Mouse (Mus musculus) hindbrain, embryonic 13.5 days (tissue): ENCODE results near the gene Eppin. TPM values are rescaled to one million over a fixed set of nuclear protein-coding genes. Genes with fewer than 3 reads are reported as not detected.
A peak's percentile ranks its signal among the peaks of the same experiment; 100 is the strongest.

Experiments
- ATAC-seq: fragments of 200-750 bp; cut with Nextera tagmentation; 2 replicates; pipeline ENCODE4 v1.8.0; 2017; ENCODE audit warnings: moderate TSS enrichment; ENCODE audit not compliant: low FRiP score
- H3K27ac ChIP-seq: fragments of 300-500 bp; sonication (generic); 2 replicates; pipeline ENCODE4 v1.5.1; 2015; ENCODE audit warnings: inconsistent platforms, mild to moderate bottlenecking, moderate library complexity
- H3K27me3 ChIP-seq: fragments of 300-500 bp; sonication (generic); 2 replicates; pipeline ENCODE4 v1.6.1; 2015; ENCODE audit warnings: mild to moderate bottlenecking, inconsistent platforms
- H3K36me3 ChIP-seq: fragments of 300-500 bp; sonication (generic); 2 replicates; pipeline ENCODE4 v1.6.1; 2015; ENCODE audit warnings: mild to moderate bottlenecking, inconsistent platforms
- H3K4me1 ChIP-seq: fragments of 300-500 bp; sonication (generic); replicated peaks from 2 replicates; pipeline ENCODE4 v1.6.1; 2015; ENCODE audit warnings: inconsistent platforms
- H3K4me2 ChIP-seq: fragments of 300-500 bp; sonication (generic); 2 replicates; pipeline ENCODE4 v1.6.1; 2015; ENCODE audit warnings: inconsistent platforms, mild to moderate bottlenecking, moderate library complexity
- H3K4me3 ChIP-seq: fragments of 300-500 bp; sonication (generic); 2 replicates; pipeline ENCODE4 v1.5.1; 2015; ENCODE audit warnings: mild to moderate bottlenecking, inconsistent platforms
- H3K9ac ChIP-seq: fragments of 300-500 bp; sonication (generic); 2 replicates; pipeline ENCODE4 v1.6.1; 2015; ENCODE audit warnings: mild to moderate bottlenecking, inconsistent platforms
- H3K9me3 ChIP-seq: fragments of 300-500 bp; sonication (generic); 2 replicates; pipeline ENCODE4 v1.6.1; 2016; ENCODE audit warnings: inconsistent platforms
- WGBS: fragments of 180-500 bp; shearing (Covaris S2); methylation state at CpG from one replicate; pipeline ENCODE4 v1.1.7; 2015; 5-methylcytosine and 5-hydroxymethylcytosine counted together
- polyA plus RNA-seq: library from polyadenylated mRNA; unstranded; fragments of >200 nt; fragmentation: Nextera tagmentation; extraction: Ambion mirVana; gene quantifications from 2 replicates; pipeline ENCODE4 v1.2.1, GENCODE M21; 2015

Eppin gene
- polyA plus RNA-seq, 1 experiment from 2014 or later = not detected

DNA sequence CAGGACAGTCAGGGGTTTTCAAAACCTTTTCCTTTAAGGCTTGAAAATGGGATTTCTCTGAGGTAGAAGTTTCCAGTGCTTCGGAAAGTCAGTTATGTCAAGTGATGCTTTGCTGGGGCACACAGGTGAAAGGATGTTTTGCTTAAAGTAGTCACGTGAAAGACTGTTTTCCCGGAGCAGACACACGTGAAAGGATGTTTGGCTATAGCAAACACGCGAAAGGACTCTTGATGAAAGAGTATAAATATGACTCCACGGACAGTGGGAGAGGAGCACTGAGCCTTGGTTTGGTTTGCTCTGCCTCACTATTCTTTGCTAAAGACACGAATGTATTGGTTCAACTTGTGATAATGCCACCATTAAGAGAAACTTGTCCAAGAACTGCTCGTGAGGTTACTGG lies 41.9 kb downstream of the Eppin start:
- Histone ChIP-seq H3K9me3 (no peaks in the 10 kb centered on the region), H3K27ac (no peak overlapping the region), H3K27me3 (0 out of 2 replicates have a peak, but pooled peaks cover 13% of the 10 kb centered on the region), H3K9ac (no peak overlapping the region), H3K4me2 (no peak overlapping the region), H3K36me3 (no peaks in the 10 kb centered on the region), H3K4me1 (peaks cover 4% of the 10 kb centered on the region; the same call in 1 of the 2 replicates), H3K4me3 (no peak overlapping the region)
- ATAC-seq = no peak
- WGBS = 90% methylated on average over 9 of the region's 9 CpGs

DNA sequence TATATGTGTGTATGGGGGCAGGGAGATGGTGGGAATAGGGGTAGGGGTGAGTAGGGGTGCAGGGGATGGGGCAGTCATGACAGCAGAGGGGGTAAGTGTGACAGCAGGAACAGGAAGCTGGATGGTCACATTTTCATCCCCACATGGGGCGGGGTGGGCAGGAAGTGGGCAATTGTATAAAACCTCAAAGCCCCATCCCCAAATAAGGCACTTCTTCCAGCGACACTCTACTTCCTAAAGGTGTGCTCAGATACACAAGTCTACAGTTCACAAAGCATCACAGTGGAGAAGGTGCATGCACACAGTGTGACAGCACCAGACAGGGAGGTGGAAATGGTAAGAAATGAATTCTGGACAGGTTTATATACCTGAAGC lies 42.5 kb downstream of the Eppin start:
- no peak overlapping the region for H3K27ac ChIP-seq
- WGBS = 83% methylated on average over 2 of the region's 2 CpGs
- H3K9ac ChIP-seq = no peak overlapping the region
- H3K27me3 ChIP-seq = 0 out of 2 replicates have a peak, but pooled peaks cover 13% of the 10 kb centered on the region
- no peak overlapping the region for H3K4me2 ChIP-seq
- H3K4me3 ChIP-seq = no peak overlapping the region
- H3K36me3 ChIP-seq = no peaks in the 10 kb centered on the region
- H3K4me1 ChIP-seq = peaks cover 4% of the 10 kb centered on the region; the same call in 1 of the 2 replicates
- ATAC-seq = no peak
- no peaks in the 10 kb centered on the region for H3K9me3 ChIP-seq

DNA sequence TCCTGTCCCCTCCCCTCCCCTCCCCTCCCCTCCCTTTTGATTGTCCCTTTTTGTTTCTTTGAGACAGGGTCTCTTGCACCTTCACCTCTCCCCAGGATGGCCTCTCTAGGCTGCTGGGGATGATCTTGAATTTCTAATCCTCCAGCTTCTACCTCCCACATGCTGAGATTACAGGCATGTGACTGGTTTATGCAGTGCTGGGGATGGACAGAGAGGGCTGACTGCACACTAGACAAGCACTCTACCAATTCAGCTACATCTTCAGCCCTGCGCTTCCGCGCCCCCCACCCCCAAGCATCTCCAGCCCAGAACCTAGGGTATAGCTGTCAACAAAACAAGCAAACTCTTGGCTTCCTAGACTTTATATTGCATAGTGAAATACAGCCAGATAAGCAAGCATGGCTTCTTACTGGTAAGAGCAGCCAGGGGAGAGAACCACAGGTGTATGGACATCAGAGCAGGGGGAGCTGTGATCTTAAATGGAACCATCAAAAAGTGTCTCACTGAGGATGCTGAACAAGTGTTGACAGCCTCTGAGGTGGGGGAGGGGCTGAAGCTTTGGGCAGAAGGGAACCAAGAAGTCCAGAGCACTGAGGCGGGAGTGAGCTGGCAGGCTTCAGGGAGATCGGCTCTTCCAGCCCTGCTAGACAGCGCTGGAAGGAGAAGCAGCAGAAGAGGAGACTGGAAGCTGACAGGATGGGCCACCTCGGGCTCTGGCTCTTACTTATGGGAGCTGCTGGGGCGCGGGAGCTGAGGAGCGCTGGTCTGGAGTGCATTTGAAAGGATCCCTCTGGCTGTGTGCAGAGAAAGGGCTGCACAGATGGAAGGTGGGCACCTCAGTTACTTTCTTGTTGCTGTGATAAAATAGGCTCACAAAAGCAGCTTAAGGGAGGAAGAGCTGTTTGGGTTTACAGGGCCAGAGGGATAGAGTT lies 43.2 kb downstream of the Eppin start:
- Histone ChIP-seq H3K4me3 (no peak overlapping the region), H3K4me1 (peaks cover 4% of the 10 kb centered on the region; the same call in 1 of the 2 replicates), H3K9ac (0 out of 2 replicates have a peak overlapping the region, but pooled peaks have one; percentile 46), H3K9me3 (no peaks in the 10 kb centered on the region), H3K27ac (no peak overlapping the region), H3K36me3 (no peaks in the 10 kb centered on the region), H3K27me3 (0 out of 2 replicates have a peak, but pooled peaks cover 13% of the 10 kb centered on the region), H3K4me2 (peak overlapping the region; percentile 20)
- ATAC-seq = no peak
- WGBS = 22% methylated on average over 10 of the region's 10 CpGs

DNA sequence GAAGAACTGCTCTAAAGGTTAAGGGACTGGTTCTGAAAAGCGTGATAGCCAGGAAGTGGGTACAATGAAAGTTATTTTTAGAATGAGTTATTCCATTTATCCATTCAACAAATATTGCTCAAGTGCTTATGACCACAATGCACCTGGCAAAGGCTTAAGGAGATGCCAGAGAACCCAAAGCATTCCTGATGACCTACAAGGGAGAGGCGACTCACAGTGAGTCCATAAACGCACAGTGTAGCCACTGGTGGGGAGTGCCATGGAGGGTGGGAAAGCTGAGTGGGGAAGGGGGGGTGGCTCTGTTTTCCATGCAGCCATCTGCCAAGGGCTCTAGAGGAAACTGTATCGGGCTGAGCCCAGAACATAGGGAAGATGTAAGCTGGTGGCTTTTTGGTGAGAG lies 44.1 kb downstream of the Eppin start:
- Histone ChIP-seq H3K4me3 (no peak overlapping the region), H3K36me3 (no peaks in the 10 kb centered on the region), H3K27ac (no peak overlapping the region), H3K4me1 (peaks cover 4% of the 10 kb centered on the region; the same call in 1 of the 2 replicates), H3K9ac (no peak overlapping the region), H3K27me3 (0 out of 2 replicates have a peak, but pooled peaks cover 16% of the 10 kb centered on the region), H3K9me3 (no peaks in the 10 kb centered on the region), H3K4me2 (no peak overlapping the region)
- WGBS = 58% methylated on average over 4 of the region's 4 CpGs
- no peak for ATAC-seq

DNA sequence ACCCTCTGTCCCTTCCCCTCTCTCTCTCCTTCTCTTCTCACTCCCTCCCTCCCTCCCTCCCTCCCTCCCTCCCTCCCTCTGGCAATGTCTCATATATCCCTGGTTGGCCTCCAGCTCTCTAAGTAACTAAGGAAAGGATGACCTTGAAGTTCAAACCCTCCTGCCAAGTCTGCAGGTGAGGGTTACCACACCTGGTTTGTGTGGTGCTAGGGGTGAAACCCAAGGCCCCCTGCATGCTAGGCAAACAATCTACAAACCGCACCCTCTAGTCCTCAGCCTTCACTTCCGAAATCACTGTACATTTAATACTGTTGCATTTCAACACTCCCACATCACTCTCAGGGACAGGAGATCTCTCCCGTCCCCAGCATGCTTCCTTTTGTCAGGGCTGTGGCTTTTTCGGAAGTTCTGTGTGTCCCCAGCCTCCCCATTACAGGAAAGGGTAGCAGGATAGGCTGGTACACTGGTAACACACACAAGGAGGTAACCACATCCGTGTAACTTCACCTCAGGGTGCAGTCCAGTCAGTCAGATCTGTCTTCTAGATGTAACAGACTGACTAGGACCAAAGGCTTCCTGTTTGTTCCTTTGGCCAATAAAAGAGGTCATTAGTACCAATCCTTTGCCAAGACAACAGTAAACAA lies 48.8 kb downstream of the Eppin start:
- no peak overlapping the region for H3K9ac ChIP-seq
- WGBS = 49% methylated on average over 5 of the region's 5 CpGs
- H3K4me2 ChIP-seq = no peak overlapping the region
- no peaks in the 10 kb centered on the region for H3K9me3 ChIP-seq
- H3K36me3 ChIP-seq = no peaks in the 10 kb centered on the region
- H3K27me3 ChIP-seq = 0 out of 2 replicates have a peak, but pooled peaks cover 6% of the 10 kb centered on the region
- ATAC-seq = no peak
- no peaks in the 10 kb centered on the region for H3K4me1 ChIP-seq
- no peak overlapping the region for H3K27ac ChIP-seq
- no peak overlapping the region for H3K4me3 ChIP-seq

DNA sequence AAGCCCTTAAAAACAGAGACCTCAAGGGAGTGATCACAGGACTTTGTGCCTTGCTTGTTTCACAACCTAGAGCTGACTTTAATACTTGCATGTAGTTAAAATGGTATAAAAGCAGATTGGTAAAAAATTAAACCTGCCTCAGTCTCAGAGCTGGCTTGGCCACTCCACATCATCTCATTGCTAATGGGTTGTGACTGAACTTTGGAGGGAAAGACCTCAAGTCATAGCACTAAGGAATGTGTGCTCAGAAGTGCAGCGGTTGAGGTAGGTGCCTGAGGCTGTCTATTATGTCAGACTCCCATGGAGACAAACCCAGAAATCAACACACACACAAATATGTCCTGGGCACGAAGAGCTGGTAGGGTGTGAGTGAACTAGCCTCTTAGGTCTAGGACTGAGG lies 49.6 kb downstream of the Eppin start:
- WGBS = 77% methylated on average over 2 of the region's 2 CpGs
- Histone ChIP-seq H3K4me1 (no peaks in the 10 kb centered on the region), H3K4me2 (no peak overlapping the region), H3K9ac (no peak overlapping the region), H3K27me3 (0 out of 2 replicates have a peak, but pooled peaks cover 3% of the 10 kb centered on the region), H3K4me3 (no peak overlapping the region), H3K9me3 (no peaks in the 10 kb centered on the region), H3K36me3 (no peaks in the 10 kb centered on the region), H3K27ac (no peak overlapping the region)
- ATAC-seq = no peak

DNA sequence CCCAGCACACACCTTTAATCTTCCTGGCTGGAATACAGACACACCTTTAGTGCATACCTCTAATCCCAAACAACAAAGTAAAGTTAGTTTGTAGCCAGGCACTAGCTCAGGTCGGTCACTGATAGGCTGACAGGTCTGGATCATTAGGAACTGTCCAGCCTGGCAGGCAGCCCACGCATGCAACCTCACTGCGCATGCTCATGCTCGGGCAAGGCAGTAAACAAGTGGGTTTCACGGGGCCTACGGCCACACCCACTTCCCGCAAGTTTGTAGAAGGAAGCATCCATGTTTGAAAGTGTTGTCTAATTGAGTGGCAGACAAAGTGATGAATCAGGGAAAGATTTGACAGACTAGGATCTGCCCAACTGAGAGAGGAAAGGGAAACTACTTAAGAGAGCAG lies 50.8 kb downstream of the Eppin start:
- H3K27ac ChIP-seq = no peak overlapping the region
- no peak overlapping the region for H3K9ac ChIP-seq
- no peak overlapping the region for H3K4me3 ChIP-seq
- 0 out of 2 replicates have a peak, but pooled peaks cover 3% of the 10 kb centered on the region for H3K27me3 ChIP-seq
- no peaks in the 10 kb centered on the region for H3K9me3 ChIP-seq
- H3K4me1 ChIP-seq = no peaks in the 10 kb centered on the region
- WGBS = 88% methylated on average over 7 of the region's 7 CpGs
- ATAC-seq = no peak
- no peaks in the 10 kb centered on the region for H3K36me3 ChIP-seq
- no peak overlapping the region for H3K4me2 ChIP-seq

DNA sequence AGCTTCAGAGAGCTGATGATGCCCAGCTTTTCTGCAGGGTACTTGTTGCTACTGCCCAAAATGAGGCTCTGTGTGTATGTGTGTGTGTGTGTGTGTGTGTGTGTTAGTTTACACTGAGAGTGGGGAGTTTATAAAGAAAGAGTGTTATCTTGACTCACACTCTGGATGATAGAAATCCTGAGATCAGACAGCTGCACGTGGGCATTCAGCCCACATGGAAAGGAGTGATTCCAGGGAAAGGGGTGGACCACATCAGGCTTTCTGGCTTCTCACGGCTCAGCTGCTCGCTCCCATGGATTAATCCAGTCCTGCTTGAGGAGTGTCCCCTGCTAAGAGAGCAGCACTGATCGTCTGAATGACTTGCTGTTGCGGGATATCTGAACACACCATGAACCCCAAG lies 51.3 kb downstream of the Eppin start:
- WGBS = 84% methylated on average over 5 of the region's 5 CpGs
- ATAC-seq = no peak
- no peak overlapping the region for H3K4me3 ChIP-seq

DNA sequence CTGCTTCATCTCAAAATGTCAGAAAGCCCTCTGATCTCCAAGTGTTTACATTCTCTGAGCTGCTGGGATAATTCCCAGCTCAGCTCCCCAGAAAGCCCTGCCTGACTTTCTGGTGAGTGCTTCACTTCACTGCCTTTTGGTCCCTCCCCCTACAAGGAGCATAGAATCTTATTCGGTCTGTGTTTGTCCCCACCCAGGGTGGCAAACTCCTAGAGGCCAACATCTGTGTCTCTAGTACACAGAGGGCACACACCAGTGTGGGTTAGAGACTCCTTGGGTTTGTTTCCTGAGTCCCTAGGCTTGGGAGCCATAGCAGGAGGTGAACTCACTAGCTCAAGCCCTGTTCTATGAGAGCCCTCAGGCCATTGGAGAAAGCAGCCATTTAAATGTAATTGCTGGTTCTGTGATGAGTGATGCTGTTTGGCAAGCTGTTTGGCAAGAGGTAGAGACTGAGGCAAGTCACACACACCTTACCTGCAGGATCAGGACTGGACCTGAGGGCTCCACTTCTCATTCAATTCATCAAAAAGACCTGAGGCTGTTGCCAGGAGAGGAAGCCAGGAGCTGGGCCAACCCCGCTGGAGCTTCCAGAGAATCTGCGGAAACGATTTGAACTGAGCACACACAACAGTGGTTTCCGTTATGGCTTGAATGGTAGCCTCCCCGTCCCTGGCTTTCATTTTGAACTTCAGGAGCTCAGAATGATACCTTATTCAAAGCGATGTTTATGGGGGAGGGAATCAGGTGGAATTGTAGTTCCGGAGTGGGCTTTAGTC lies 52.6 kb downstream of the Eppin start:
- Histone ChIP-seq H3K27me3 (0 out of 2 replicates have a peak, but pooled peaks cover 3% of the 10 kb centered on the region), H3K4me1 (no peaks in the 10 kb centered on the region), H3K4me2 (no peak overlapping the region), H3K4me3 (no peak overlapping the region), H3K27ac (no peak overlapping the region), H3K36me3 (no peaks in the 10 kb centered on the region), H3K9ac (no peak overlapping the region), H3K9me3 (no peaks in the 10 kb centered on the region)
- no peak for ATAC-seq
- WGBS = 54% methylated on average over 8 of the region's 8 CpGs

More for the DNA sequence above, 51.3 kb downstream of the Eppin start:
- Histone ChIP-seq H3K27ac (no peak overlapping the region), H3K9me3 (no peaks in the 10 kb centered on the region), H3K4me2 (no peak overlapping the region), H3K4me1 (no peaks in the 10 kb centered on the region), H3K36me3 (no peaks in the 10 kb centered on the region), H3K27me3 (0 out of 2 replicates have a peak, but pooled peaks cover 3% of the 10 kb centered on the region), H3K9ac (no peak overlapping the region)
